Mouse (Mus musculus) liver, postnatal 0 days (tissue): ENCODE measurements around the gene Osbpl7.

Experiments used
- CTCF ChIP-seq: sonication (generic); IDR thresholded peaks from 2 replicates; pipeline ENCODE4 v1.5.1; 2016; ENCODE audit warnings: antibody characterized with exemption, low read depth
- EP300 ChIP-seq: IDR thresholded peaks from 2 replicates; pipeline ENCODE4 v1.6.1; 2016; ENCODE audit warnings: antibody characterized with exemption, low read depth, mild to moderate bottlenecking

GRCm38 (mm10) chr11:97108976-97109375 lies 58.5 kb downstream of the Osbpl7 start:
- TF ChIP-seq CTCF: no peak
- TF ChIP-seq EP300: no peak
